Mouse (Mus musculus): ENCODE data around the gene Pccb. TPM values are rescaled to one million over a fixed set of nuclear protein-coding genes. Genes with fewer than 3 reads are reported as not detected.

The Pccb gene
- polyA plus RNA-seq, 1 experiment = 61.2 TPM

DNA sequence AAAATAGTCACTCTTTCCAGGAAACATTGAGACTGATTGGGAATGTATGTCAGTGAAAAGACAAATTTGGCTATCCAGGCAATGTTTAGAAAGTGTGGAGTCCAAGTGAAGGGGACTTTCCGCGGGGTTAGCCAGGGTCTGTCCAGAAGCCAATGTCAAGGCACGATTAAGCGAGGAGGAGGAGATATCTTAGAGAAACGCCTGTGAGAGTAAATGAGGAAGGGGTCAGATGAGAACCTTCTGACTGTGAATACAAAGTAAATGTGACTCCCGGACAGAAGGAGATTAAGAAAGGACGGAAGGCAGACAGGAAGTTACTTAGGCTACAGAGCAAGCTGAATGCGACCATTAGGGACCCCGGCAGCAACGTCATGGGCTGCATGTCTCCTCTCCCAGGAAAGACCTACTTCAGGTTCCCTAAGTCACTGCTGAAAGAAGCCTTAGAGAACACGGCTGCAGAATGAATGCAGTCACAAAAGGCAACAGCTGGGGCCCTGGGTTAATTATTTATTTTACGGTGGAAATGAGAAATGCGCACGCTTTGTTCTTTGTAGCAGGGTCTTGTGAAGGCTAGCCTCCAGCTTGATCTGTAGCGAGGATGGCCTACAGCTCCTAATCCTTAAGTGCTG lies 11.1 kb upstream of the Pccb start:
- DNase-seq (ENCODE audit: low spot score) = no peak

DNA sequence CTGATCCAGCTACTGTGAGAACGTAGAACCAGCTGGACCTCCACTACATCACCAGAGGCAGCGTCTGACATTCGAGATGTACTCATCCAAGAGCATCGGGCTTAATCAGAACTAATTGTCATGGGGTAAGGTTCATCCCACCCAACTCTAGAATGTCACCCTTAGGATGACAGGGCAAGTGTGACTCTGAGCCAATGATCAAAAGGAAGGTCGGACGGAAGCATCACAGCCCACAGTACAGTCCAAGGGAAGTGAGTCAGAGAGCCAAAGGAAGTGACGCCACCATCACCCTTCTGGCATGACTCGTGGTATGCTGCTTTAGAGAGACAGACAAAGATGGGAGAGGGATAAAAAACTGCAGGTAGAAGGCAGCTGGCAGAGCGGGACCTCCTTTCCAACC lies 7.6 kb upstream of the Pccb start:
- no peak for DNase-seq (ENCODE audit: low spot score)

DNA sequence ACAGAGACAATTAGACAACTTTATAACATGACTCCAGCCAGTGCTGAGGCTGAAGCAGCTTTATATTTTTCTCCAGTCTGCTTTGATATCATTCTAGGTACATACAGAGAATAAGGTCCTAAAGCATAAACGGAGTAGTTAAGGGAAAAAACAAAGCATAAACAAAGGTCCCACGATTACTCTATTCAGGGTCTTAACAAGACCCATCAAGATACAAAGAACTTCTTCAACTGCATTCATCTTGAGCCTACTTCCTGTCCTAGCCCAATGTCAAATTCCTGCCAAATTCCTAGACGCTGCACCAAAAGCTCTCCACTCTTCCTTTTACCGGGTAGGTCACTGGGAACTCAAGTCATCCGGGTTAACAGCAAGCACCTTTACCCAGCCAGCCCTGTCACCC lies 6.8 kb upstream of the Pccb start:
- DNase-seq (ENCODE audit: low spot score) = no peak

- no peak for DNase-seq (ENCODE audit: low spot score)
Measured at GRCm38 (mm10) chr9:101038634-101039033, 3.9 kb upstream of the Pccb start.

DNA sequence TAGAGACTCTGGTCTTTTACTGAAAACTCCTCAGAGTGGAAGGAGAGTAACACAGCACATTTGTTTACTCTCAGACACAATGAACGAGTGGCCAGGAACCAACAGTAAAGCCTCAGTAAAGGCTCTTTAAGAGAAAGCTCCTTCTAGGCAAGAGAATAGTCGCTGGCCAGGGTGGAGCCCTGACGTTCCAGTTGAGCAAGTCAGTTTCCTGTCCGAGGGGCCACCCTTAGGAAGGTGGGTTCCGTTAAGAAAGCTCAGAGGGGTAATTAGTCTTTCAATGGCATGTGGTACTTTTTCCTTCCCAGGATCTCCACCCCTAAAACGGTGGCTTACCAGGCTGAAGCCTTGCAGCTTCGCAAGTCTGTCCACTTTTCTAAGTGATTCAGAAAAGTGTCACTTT lies 2.7 kb upstream of the Pccb start:
- DNase-seq (ENCODE audit: low spot score) = no peak

- DNase-seq (ENCODE audit: low spot score) = no peak
Measured at GRCm38 (mm10) chr9:101036876-101037275, 2.2 kb upstream of the Pccb start.

- no peak for DNase-seq (ENCODE audit: low spot score)
Measured at GRCm38 (mm10) chr9:101035836-101036596, 1.3 kb upstream of the Pccb start.

- DNase-seq (ENCODE audit: low spot score) = no peak
Measured at GRCm38 (mm10) chr9:101033761-101034447, 794 bp downstream of the Pccb start.

DNA sequence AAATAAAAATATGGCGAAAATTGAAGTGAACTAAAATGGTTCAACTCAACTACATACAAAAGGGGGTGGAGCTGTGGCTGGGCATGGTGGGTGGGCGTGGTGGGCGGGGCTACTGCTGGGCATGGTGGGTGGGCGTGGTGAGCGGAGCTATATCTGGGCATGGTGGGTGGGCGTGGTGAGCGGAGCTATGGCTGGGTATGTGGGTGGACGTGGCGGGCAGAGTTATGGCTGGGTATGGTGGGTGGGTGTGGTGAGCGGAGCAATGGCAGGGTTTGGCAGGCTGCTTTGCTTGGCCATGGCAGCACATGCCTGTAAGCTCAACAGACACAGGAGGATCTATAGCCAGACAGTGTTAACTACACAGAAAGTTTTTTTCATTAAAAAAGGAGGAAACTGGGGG lies 15.9 kb downstream of the Pccb start:
- no peak for DNase-seq (ENCODE audit: low spot score)

DNA sequence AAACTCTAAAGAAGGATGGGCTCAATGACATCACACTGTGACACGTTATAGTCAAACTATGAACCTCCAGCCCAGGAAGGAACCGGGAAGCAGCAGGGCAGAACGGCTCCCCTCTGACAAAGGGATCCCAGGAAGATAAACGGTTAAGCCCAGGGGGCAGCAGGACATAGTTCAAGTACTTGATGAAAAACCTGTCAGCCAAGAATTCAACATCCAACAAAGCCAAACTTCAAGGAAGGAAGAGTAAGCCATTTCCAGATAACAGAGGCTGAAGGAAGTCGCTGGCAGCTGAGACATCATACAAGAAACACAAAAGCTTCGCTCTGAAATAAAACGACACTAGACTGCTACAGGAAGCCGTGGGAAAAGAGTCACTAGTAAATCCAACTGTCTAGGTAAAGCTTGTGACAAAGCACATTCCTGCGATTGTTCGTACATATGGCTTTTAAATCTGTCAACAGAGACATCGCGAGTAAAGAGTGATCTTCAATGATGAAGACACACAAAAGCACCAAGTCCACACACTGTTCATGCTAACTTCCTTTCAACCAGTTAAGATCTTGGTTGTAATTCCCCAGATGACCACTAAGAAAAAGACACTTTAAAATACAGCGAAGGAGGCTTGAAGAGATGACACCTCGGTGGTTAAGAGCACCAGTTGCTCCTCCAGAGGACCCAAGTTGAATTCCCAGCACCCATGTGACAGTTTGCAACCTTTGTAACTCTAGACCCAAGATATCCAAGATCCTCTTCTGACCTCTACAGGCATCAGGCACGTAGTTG lies 16.8 kb downstream of the Pccb start:
- DNase-seq (ENCODE audit: low spot score) = no peak

GRCm38 (mm10) chr9:101015324-101015723 lies 19.4 kb downstream of the Pccb start:
- no peak for DNase-seq (ENCODE audit: low spot score)

GRCm38 (mm10) chr9:101012433-101012832 lies 22.3 kb downstream of the Pccb start:
- no peak for DNase-seq (ENCODE audit: low spot score)

DNA sequence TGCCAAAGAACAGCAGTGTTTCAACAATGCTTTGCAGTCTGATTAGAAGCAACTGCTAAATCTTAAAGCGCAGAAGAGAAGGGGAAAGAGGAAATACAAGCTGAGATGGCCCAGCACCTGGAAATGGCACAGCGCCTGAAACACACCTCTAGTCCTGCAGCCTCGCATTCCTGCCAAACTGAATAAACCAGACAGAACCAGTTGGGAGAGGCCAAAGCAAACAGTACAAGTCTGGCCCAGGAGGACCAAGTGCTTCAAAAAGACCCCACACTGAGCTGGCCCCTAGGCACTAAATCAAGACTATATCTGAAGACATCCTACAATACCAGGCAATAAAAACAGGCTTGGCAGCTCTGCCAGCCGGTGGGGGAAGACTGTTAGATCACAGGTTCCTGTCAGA lies 28.8 kb downstream of the Pccb start:
- DNase-seq (ENCODE audit: low spot score) = no peak

DNA sequence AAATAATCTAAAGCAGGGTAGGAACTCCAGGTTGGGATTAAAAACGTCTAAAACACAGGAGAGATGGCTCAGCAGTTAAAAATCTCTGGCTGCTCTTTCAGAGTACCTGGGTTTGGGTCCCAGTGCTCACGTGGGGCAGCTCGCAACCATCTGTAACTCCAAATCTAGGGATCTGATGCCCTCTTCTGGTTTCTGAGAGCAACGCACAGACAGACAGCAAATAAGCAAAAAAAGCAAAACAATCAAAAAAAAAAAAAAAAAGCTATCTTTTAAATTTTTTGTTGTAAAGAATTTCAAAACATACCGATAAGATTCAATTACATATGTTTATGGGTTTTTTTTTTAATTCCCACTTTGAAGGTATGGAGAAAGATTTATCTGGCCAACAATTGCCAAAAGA lies 31.4 kb downstream of the Pccb start:
- no peak for DNase-seq (ENCODE audit: low spot score)

GRCm38 (mm10) chr9:101002841-101003240 lies 31.9 kb downstream of the Pccb start:
- DNase-seq (ENCODE audit: low spot score) = no peak

GRCm38 (mm10) chr9:101002053-101002452 lies 32.6 kb downstream of the Pccb start:
- DNase-seq (ENCODE audit: low spot score) = no peak

DNA sequence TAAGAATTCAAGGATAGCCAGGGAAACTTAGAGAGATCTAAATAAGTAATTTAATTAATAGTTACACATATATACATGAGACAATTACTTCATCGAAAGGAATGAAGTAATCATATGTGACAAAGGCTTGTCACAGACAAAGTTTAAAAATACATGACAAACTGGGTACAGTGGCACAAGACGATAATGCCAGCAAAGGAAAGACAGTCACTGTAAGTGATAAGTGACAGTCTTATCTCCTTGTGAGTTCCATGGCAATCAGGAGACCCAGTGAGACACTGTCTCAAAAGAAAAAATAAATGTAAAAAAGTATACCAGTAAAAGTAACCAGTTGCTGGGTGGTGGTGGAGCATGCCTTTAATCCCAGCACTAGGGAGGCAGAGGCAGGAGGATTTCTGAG lies 37.6 kb downstream of the Pccb start:
- DNase-seq (ENCODE audit: low spot score) = no peak

- DNase-seq (ENCODE audit: low spot score) = no peak
Measured at GRCm38 (mm10) chr9:100993937-100994336, 40.8 kb downstream of the Pccb start.

DNA sequence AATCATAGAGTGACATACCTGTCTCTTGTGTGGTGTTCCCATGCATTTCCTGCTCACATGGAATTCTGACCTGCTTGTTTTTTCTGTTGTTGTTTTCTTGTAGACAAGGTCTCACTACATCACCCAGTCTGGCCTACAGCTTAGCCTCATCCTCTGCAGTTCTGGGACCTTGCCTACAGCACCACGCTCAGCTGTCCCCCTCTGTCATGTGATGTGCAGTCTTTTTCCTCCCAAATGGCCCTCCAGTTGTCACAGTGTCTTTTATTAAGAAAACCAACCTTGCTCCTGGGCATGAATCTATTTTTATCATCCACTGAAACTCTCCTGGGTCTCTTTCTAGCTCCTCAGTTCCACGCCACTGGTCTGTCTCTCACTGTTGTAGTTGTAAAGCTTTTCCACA lies 42.5 kb downstream of the Pccb start:
- DNase-seq (ENCODE audit: low spot score) = no peak

DNA sequence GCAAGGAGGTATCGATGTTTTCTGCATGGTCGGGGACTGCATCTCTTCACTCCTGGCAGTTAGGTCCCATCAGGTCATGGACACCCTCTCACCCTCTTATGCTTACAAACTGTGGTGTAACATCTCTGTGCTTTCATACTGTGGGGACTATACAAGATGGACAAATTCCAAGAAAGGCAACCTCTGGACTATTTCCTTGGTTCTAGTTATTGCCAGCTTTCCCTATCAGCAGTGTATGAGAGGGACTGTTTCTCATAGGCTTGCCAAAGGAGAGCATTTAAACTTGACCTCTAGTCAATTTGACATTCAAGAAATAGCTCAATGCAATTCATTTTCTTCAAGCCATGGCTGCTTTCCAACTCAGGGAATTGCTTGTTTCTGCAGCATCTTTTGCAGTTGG lies 43.4 kb downstream of the Pccb start:
- DNase-seq (ENCODE audit: low spot score) = no peak

DNA sequence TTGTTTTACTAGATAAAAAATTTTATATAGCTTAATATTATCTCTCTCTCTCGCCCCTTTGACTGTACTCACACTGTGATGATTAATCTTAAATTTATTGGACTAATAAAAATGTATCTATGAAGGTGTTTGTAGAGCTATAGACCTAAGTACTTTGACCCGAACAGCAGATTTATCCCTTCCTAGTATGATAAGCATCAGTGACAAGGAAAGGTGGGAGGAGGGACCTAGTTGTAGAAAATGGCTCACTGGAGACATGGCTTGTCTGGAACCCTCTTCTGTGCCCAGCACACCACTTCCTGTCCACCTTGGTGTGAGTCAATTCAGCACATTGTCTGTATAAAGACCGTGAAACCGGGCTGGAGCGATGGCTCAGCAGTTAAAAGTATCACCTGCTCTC lies 44.1 kb downstream of the Pccb start:
- no peak for DNase-seq (ENCODE audit: low spot score)

DNA sequence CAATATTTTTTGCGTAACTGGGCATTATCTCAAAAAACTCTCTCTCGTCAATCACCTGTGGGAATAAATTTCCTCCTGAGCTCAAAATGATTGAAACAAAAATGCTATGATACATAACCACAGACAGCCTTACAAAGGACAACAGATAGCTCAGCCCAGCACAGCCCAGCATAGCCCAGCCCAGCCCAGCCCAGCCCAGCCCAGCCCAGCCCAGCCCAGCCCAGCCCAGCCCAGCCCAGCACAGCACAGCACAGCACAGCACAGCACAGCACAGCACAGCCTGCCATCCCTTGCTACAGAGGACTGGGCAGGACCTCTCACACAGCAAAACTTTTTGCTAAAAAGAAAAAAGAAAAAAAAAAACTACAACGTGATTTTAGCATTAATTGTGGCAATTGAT lies 46.8 kb downstream of the Pccb start:
- DNase-seq (ENCODE audit: low spot score) = no peak
